Mouse (Mus musculus) lung, adult 2 months (tissue): ENCODE measurements at regions not wholly inside any gene's neighbourhood (a gene's known extent, or its start where the extent isn't known, plus 50 kb on each side); places are given as distances from the start of the nearest gene placed in this dataset.

ENCODE experiments used
- DNase-seq: peaks from one replicate; pipeline ENCODE4 v3.0.0; 2022
- H3K4me1 ChIP-seq: fragments of 200-500 bp; 2 replicates; pipeline ENCODE4 v1.6.1; 2011; ENCODE audit warnings: low read length; ENCODE audit not compliant: control insufficient read depth, insufficient read depth
- H3K4me3 ChIP-seq: fragments of 200-500 bp; replicated peaks from 2 replicates; pipeline ENCODE3; 2011; ENCODE audit warnings: low read depth, mild to moderate bottlenecking, control low read depth, low read length; ENCODE audit errors: extremely low read depth
- CTCF ChIP-seq: fragments of 200-500 bp; IDR thresholded peaks from 2 replicates; pipeline ENCODE4 v1.5.1; 2011; ENCODE audit warnings: mild to moderate bottlenecking, low read length, control low read depth; ENCODE audit not compliant: insufficient read depth
- POLR2A ChIP-seq: fragments of 200-500 bp; IDR thresholded peaks from 2 replicates; pipeline ENCODE4 v1.6.1; 2011; ENCODE audit warnings: low read depth, mild to moderate bottlenecking, control low read depth, low read length, borderline replicate concordance; ENCODE audit errors: extremely low read depth
- WGBS: fragments of 180-500 bp; shearing (Covaris S2); methylation state at CpG from one replicate; pipeline ENCODE4 v1.1.7; 2018; 5-methylcytosine and 5-hydroxymethylcytosine counted together

DNA sequence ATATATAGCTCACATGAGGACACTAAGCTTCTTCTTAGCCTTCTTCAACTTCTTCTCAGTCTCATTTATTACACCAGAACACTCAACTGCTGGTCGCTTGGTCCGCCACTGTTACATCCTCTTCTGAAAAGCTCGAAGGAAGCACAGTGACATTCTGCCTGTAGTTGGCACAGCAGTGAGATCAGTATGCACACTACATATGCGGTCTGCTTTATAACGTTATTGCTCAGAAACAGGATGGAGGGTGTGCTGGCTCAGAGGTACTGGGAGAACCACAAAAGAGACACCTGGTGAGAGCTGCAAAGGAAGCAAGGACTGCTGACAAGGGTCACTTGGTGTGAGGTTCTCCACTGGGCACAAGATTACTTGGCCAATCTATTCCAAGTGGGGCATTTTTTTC is 179.5 kb downstream of the Ets1 start:
- 81% methylated on average over 5 of the region's 5 CpGs for WGBS
- TF ChIP-seq CTCF (no peak), POLR2A (no peak)
- no peak for DNase-seq
- Histone ChIP-seq H3K4me1 (no peaks in the 10 kb centered on the region), H3K4me3 (no peak overlapping the region)

DNA sequence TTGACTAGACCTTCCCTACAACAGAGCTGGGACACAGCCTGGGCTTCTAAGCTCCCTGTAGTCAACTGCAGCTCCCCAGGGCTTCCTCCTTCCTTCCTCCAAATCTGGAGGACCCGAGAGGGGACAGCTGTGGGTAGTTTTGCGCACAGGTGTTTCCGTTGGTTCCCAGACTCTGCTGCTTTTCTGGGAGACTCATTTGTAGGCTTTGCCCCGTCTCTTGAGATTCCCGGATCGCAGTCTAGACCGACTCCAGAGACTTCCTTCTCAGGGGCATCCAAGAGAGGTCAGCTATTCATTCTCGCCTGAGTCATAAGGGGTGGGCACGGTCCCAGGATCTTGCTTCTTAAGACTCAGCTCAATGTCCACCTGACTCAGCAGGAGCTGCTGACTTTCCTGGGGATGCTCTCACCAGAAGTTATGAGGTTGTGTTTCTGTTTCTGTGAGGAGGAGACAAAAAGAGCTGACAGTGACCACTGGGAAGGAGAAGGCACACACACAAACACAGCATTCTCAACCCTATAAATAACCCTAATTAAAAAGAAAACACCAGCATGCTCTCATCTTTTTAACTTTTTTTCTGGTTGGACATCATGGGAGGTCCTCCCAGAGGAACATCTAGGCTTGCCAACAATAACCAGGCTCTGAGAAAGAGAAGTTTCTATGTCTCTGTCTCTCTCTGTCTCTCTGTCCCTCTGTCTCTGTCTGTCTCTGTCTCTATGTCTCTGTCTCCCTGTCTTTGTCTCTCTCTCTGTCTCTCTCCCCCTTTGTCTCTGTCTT is 180.8 kb downstream of the Ets1 start:
- 38% methylated on average over 9 of the region's 9 CpGs for WGBS
- no peak for TF ChIP-seq POLR2A
- TF ChIP-seq CTCF, result no peak
- no peak for DNase-seq
- no peak overlapping the region for H3K4me3 ChIP-seq
- no peaks in the 10 kb centered on the region for H3K4me1 ChIP-seq

DNA sequence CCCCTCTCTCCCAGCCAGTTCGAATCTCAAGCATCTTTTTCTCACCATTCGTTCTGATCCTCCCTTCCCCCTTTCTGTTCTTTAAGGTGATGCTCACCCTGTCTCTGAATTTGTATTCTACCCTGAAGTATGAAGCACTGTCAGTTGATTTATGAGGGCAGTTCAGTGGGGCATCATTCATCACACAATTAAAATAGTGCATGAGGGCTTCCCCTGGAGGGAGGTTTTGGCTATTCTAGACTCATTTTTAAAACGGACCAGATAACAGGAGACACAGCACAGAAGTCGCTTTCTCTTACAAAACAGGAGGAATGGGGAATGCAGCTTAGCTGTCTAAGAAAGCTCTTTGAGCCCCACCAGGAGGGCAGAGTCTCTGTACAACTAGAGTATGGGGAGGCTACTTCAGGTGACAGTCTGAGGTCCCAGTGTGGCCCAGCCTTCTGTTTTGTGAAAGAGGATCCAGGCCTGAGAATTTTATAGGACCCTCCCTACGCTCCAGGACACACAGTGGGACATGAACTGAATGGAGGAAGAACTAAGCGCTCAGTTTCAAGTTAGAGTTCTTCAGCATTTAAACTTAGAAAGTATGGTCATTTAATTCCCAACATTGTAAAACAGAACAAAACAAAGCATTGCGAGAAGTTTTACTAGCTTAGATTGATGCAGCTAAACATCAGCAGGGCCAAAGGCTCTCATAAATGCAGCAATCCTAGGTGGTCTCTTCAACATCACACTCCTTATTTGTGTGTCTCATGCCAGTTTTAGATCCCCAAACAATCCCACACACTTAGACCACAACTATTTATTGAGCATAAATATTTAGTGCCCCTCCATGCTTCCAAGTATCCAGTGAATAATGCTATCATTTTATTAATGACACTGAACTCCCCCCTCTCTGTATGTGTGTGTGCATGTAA is 181.7 kb downstream of the Ets1 start:
- TF ChIP-seq CTCF, result no peak
- H3K4me3 ChIP-seq, result no peak overlapping the region
- no peak for DNase-seq
- 79% methylated on average over 7 of the region's 7 CpGs for WGBS
- H3K4me1 ChIP-seq, result no peaks in the 10 kb centered on the region

DNA sequence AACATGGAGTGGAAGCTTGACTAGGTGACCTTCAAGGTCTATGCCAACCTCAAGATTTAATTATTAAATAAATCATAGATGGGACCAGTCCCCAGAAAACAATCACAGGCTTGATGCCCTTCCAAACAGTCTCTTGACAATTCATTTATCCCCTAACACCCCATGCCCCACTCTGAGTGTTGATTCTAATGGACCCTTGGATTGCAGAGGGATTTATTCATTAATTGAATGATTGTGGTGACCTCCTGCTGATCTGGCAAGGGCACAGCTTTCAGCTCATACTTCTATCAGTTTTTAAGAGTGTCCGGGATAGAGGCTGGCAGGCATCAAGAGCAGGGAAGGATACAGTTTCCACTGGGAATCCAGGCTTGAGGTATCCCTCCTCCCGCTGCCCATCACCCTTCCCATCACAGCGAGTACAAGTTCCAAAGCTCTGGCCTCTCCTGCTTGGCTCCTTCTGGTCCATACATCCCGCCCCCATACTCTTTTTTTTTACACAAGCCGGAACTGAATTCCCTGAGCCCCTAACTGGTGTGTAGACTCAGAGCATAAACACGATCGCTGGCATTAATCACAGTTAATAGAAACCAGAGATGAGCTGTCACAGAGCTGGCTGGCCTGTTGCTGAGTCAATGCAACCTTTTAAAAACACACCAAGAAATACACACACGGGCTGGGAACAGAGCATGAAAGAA is 187.6 kb downstream of the Ets1 start:
- WGBS, result 47% methylated on average over 8 of the region's 8 CpGs
- TF ChIP-seq CTCF (no peak), POLR2A (no peak)
- no peak overlapping the region for H3K4me3 ChIP-seq
- 0 out of 2 replicates have a peak, but pooled peaks cover 2% of the 10 kb centered on the region for H3K4me1 ChIP-seq
- DNase-seq, result no peak

DNA sequence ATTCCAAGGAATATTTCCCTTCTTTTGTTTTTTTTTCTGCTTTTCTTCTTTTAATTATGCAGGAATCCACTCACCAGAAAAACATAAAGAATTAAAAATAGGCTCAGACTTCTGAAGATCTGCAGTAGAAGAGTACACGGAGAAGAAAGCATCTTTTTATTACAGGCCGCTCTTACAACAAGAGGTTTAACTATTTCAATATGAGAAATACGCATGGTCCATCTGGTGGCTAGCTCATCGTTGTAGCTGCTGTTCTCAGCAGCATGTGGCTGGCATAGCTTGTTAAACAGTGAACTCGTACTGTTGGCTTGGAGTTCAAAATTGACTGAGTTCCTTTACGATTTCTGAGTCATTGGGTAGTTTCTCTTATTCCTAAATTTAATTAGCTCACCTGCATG is 188.1 kb downstream of the Ets1 start:
- WGBS, result 74% methylated on average over 6 of the region's 6 CpGs
- no peak for TF ChIP-seq POLR2A
- TF ChIP-seq CTCF, result no peak
- no peak for DNase-seq
- Histone ChIP-seq H3K4me1 (0 out of 2 replicates have a peak, but pooled peaks cover 2% of the 10 kb centered on the region), H3K4me3 (no peak overlapping the region)

DNA sequence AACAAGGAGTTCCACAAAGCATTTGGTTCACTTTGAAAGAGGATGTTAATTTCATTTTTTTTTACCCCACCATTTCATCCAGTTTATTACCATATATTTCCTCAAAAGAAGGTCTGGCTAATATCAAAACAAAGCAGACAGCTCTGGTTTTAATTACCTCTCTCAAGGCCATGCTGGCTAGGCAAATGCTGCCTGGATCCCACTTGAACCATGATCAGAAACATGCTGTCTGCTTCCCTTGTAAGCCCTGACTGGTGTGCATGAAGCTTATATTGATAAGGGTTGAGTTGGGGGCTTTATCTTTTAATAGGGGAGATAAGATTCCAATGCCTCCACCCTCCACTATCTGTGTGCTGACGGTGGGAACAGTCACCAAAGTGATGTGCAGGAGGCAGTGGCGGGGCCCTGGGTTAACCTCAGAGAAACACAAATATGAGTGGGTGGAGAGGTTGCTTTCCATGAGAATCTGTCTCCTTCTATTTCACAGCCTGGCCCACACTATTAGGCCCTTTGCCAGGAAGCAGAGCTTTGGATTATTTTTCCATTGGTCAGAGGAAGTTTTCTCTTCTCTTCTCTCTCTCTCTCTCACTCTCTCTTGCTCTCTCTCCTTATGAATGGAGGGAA is 194.4 kb downstream of the Ets1 start:
- Histone ChIP-seq H3K4me1 (peaks cover 2% of the 10 kb centered on the region; the same call in 1 of the 2 replicates), H3K4me3 (no peak overlapping the region)
- no peak for DNase-seq
- TF ChIP-seq CTCF (no peak), POLR2A (no peak)
- WGBS, result 38% methylated on average over 2 of the region's 2 CpGs

DNA sequence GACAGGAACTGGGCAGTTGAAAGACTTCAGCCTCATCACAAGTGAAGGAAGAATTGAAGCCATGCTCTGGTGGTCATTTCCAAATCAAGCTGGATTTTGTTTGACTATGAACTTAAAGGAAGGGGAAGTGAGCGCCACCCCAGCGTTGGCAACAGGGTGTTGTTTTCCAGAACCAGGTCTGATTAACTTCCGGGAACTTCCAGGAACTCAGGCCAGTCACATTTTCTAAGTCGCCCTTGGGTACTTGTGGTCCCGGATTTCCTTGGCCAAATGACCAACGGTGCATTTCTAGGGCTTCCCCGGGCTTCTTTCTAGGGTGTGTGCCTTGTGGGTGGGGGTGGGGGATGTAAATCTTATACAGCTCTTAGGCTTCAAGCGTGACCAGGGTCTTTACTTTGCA is 197.4 kb downstream of the Ets1 start:
- no peak for TF ChIP-seq CTCF
- TF ChIP-seq POLR2A, result no peak
- WGBS, result 49% methylated on average over 8 of the region's 8 CpGs
- H3K4me1 ChIP-seq, result peaks cover 5% of the 10 kb centered on the region
- DNase-seq, result no peak
- no peak overlapping the region for H3K4me3 ChIP-seq

DNA sequence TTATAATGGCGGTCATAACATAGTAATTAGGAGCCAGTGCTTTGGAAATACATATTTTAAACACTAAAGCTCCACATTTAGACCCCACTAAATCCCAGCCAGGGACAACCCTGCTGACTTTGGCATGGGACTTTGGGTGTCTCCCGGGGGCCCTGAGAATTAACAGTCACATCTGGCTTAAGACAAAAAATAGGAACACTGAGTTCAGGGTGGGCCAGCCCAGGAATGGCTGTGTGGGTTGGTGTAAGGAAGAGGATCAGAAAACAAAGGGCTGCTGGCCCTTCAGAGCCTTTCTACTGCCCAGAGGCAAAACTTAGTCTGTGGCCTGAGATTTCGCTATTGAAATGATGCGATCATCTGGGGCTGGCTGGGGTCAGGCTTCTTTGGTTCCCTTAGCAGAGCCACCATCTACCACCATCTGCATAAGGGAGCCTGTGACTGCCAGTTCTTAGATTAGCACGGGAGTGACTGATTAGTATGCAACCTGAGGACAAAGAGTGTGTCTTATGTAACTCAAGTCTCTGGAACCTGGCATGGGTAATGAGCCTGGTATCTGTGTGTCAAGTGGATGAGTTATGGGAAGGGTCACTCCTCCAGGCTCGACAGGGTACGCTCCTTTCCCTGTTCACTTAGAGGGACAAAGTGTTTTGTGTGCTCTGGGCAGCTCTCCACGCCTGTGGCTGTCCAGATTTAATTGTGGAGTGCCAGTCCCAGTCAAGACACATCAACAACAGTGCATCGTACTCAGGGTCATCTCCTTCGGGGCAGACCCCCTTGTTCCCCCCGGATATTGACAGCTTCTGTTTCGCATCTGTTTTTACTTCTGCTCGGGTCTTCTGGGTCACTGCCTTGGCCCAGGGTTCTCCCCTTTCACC is 199.0 kb downstream of the Ets1 start:
- TF ChIP-seq CTCF (no peak), POLR2A (no peak)
- H3K4me3 ChIP-seq, result no peak overlapping the region
- DNase-seq, result no peak
- H3K4me1 ChIP-seq, result peaks cover 5% of the 10 kb centered on the region
- 60% methylated on average over 13 of the region's 13 CpGs for WGBS
